Mouse (Mus musculus): ENCODE data around the gene Krtcap2.

DNA sequence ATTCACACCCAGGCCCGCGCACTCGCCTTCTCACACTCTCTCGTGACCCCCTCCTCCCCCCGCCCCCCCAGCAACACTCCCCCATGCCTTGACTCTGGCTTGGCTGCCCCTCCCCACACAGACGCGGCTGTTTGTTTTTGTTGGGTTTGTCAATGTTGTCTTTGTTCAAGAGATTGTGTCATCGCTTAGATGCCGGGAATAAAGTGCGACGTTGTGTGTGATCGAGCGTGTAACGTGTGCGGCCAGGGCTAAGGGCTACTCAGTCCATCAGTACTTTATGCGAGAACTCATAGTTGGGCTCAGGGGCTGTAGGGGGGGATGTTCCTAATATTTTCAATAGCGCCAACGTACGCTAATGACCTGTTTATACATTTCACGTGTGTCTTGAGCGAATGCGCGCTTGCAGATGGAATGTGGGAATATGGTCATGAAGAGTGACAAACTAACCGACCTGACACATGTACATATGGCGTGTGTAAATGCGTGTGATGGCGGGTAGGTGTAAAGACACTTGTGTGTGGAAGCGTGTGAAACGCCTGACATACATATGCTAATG is 34.4 kb downstream of the Krtcap2 start:
- TF ChIP-seq CTCF (IDR thresholded peaks at IDR 0.05; ENCODE audit: extremely low read depth, insufficient read depth, low read length), result no peak
- TF ChIP-seq POLR2A (IDR thresholded peaks at IDR 0.05; ENCODE audit: extremely low read depth, insufficient read depth, low read length), result peak; percentile 40; the same call in 1 of the 2 replicates
